Mouse (Mus musculus): ENCODE measurements around the gene Kank3. TPM values are rescaled to one million over a fixed set of nuclear protein-coding genes. Genes with fewer than 3 reads are reported as not detected.

Kank3 gene
- total RNA-seq, 2 experiments from 2014 or later, result 5.3 to 21.0 TPM

- ATAC-seq (replicated peaks; ENCODE audit: poor library complexity, severe bottlenecking), result 0 out of 2 replicates have a peak, but pooled peaks have one; percentile 10
These were observed 33.9 kb downstream of the Kank3 start for GRCm38 (mm10) chr17:33844196-33844595.

GRCm38 (mm10) chr17:33848139-33848538 is 37.8 kb downstream of the Kank3 start:
- ATAC-seq (replicated peaks; ENCODE audit: poor library complexity, severe bottlenecking), result no peak

GRCm38 (mm10) chr17:33851331-33851730 is 41.0 kb downstream of the Kank3 start:
- no peak for ATAC-seq (replicated peaks; ENCODE audit: poor library complexity, severe bottlenecking)

GRCm38 (mm10) chr17:33857816-33858215 is 47.5 kb downstream of the Kank3 start:
- no peak for ATAC-seq (replicated peaks; ENCODE audit: poor library complexity, severe bottlenecking)

- ATAC-seq (replicated peaks; ENCODE audit: poor library complexity, severe bottlenecking), result peak; percentile 92
These were observed 55.2 kb downstream of the Kank3 start for GRCm38 (mm10) chr17:33865330-33866030.

Other genes with a start within 250 kb of the Kank3 start
- gene Zfp414, start 181.4 kb upstream of the Kank3 start, total RNA-seq (2014; fragmentation: Nextera tagmentation), result 73.2 and 79.9 TPM in 2 replicates
- gene Zfp414, start 181.4 kb upstream of the Kank3 start, total RNA-seq (2017), result 23.1 and 28.2 TPM in 2 replicates
- 33.9 TPM in 2 replicates for gene Pram1, start 172.5 kb upstream of the Kank3 start, total RNA-seq (2014; fragmentation: Nextera tagmentation)
- 5.6 and 8.1 TPM in 2 replicates for gene Pram1, start 172.5 kb upstream of the Kank3 start, total RNA-seq (2017)
- gene Hnrnpm, start 123.7 kb upstream of the Kank3 start, total RNA-seq (2014; fragmentation: Nextera tagmentation), result 501 and 545 TPM in 2 replicates
- gene Hnrnpm, start 123.7 kb upstream of the Kank3 start, total RNA-seq (2017), result 269 and 307 TPM in 2 replicates
- gene March2, start 91.8 kb upstream of the Kank3 start, total RNA-seq (2014; fragmentation: Nextera tagmentation), result 29.5 and 41.2 TPM in 2 replicates
- gene March2, start 91.8 kb upstream of the Kank3 start, total RNA-seq (2017), result 20.0 and 22.4 TPM in 2 replicates
- 66.7 and 83.4 TPM in 2 replicates for gene Rab11b, start 50.0 kb upstream of the Kank3 start, total RNA-seq (2014; fragmentation: Nextera tagmentation)
- 37.9 and 46.4 TPM in 2 replicates for gene Rab11b, start 50.0 kb upstream of the Kank3 start, total RNA-seq (2017)
- 13.2 and 22.6 TPM in 2 replicates for gene Angptl4, start 28.7 kb upstream of the Kank3 start, total RNA-seq (2014; fragmentation: Nextera tagmentation)
- 10.3 and 11.1 TPM in 2 replicates for gene Angptl4, start 28.7 kb upstream of the Kank3 start, total RNA-seq (2017)
- 3,502 and 3,517 TPM in 2 replicates for gene Rps28, start 14.0 kb downstream of the Kank3 start, total RNA-seq (2014; fragmentation: Nextera tagmentation)
- gene Rps28, start 14.0 kb downstream of the Kank3 start, total RNA-seq (2017), result 2,416 and 2,576 TPM in 2 replicates
- 282 and 300 TPM in 2 replicates for gene Ndufa7, start 14.1 kb downstream of the Kank3 start, total RNA-seq (2014; fragmentation: Nextera tagmentation)
- 133 and 200 TPM in 2 replicates for gene Ndufa7, start 14.1 kb downstream of the Kank3 start, total RNA-seq (2017)
- 21.9 and 35.5 TPM in 2 replicates for gene Cd320, start 32.6 kb downstream of the Kank3 start, total RNA-seq (2014; fragmentation: Nextera tagmentation)
- 20.3 and 31.3 TPM in 2 replicates for gene Cd320, start 32.6 kb downstream of the Kank3 start, total RNA-seq (2017)
- gene Gm7029, start 63.3 kb downstream of the Kank3 start, total RNA-seq (2014; fragmentation: Nextera tagmentation), result not detected in 2 replicates
- not detected in 2 replicates for gene Gm7029, start 63.3 kb downstream of the Kank3 start, total RNA-seq (2017)
- 9.5 and 13.9 TPM in 2 replicates for gene Kifc1, start 80.1 kb downstream of the Kank3 start, total RNA-seq (2014; fragmentation: Nextera tagmentation)
- 31.3 and 35.8 TPM in 2 replicates for gene Kifc1, start 80.1 kb downstream of the Kank3 start, total RNA-seq (2017)
- gene Platr17, start 94.6 kb downstream of the Kank3 start, total RNA-seq (2014; fragmentation: Nextera tagmentation), result 0.98 and 1.4 TPM in 2 replicates
- gene Platr17, start 94.6 kb downstream of the Kank3 start, total RNA-seq (2017), result 0.46 TPM in 1 of 2 replicates, not detected in the other
- gene Daxx, start 98.9 kb downstream of the Kank3 start, total RNA-seq (2014; fragmentation: Nextera tagmentation), result 44.7 and 55.1 TPM in 2 replicates
- gene Daxx, start 98.9 kb downstream of the Kank3 start, total RNA-seq (2017), result 22.4 and 40.6 TPM in 2 replicates
- 68.2 and 76.8 TPM in 2 replicates for gene Tapbp, start 105.4 kb downstream of the Kank3 start, total RNA-seq (2014; fragmentation: Nextera tagmentation)
- gene Tapbp, start 105.4 kb downstream of the Kank3 start, total RNA-seq (2017), result 48.0 and 57.7 TPM in 2 replicates
- gene Zbtb22, start 105.4 kb downstream of the Kank3 start, total RNA-seq (2014; fragmentation: Nextera tagmentation), result 11.9 and 22.0 TPM in 2 replicates
- 16.8 and 23.9 TPM in 2 replicates for gene Zbtb22, start 105.4 kb downstream of the Kank3 start, total RNA-seq (2017)
- 44.6 and 78.3 TPM in 2 replicates for gene Rgl2, start 119.0 kb downstream of the Kank3 start, total RNA-seq (2014; fragmentation: Nextera tagmentation)
- 35.5 and 35.8 TPM in 2 replicates for gene Rgl2, start 119.0 kb downstream of the Kank3 start, total RNA-seq (2017)
- gene Pfdn6, start 129.8 kb downstream of the Kank3 start, total RNA-seq (2014; fragmentation: Nextera tagmentation), result 177 and 226 TPM in 2 replicates
- 149 and 168 TPM in 2 replicates for gene Pfdn6, start 129.8 kb downstream of the Kank3 start, total RNA-seq (2017)
- gene Wdr46, start 130.1 kb downstream of the Kank3 start, total RNA-seq (2014; fragmentation: Nextera tagmentation), result 41.4 and 56.6 TPM in 2 replicates
- 48.6 and 53.9 TPM in 2 replicates for gene Wdr46, start 130.1 kb downstream of the Kank3 start, total RNA-seq (2017)
- 3.2 and 3.3 TPM in 2 replicates for gene B3galt4, start 141.0 kb downstream of the Kank3 start, total RNA-seq (2014; fragmentation: Nextera tagmentation)
- 3.2 and 4.0 TPM in 2 replicates for gene B3galt4, start 141.0 kb downstream of the Kank3 start, total RNA-seq (2017)
- gene Vps52, start 145.3 kb downstream of the Kank3 start, total RNA-seq (2014; fragmentation: Nextera tagmentation), result 38.4 and 39.2 TPM in 2 replicates
- 18.6 and 19.2 TPM in 2 replicates for gene Vps52, start 145.3 kb downstream of the Kank3 start, total RNA-seq (2017)
- gene Rps18, start 145.5 kb downstream of the Kank3 start, total RNA-seq (2014; fragmentation: Nextera tagmentation), result 4,404 and 5,660 TPM in 2 replicates
- 1,485 and 1,727 TPM in 2 replicates for gene Rps18, start 145.5 kb downstream of the Kank3 start, total RNA-seq (2017)
- gene H2-K1, start 189.8 kb downstream of the Kank3 start, total RNA-seq (2014; fragmentation: Nextera tagmentation), result 1,023 and 1,149 TPM in 2 replicates
- 564 and 822 TPM in 2 replicates for gene H2-K1, start 189.8 kb downstream of the Kank3 start, total RNA-seq (2017)
- gene Ring1, start 214.2 kb downstream of the Kank3 start, total RNA-seq (2014; fragmentation: Nextera tagmentation), result 14.5 and 19.8 TPM in 2 replicates
- 9.9 and 14.0 TPM in 2 replicates for gene Ring1, start 214.2 kb downstream of the Kank3 start, total RNA-seq (2017)
- 35.4 and 67.3 TPM in 2 replicates for gene H2-Ke6, start 217.5 kb downstream of the Kank3 start, total RNA-seq (2014; fragmentation: Nextera tagmentation)
- gene H2-Ke6, start 217.5 kb downstream of the Kank3 start, total RNA-seq (2017), result 27.1 and 30.1 TPM in 2 replicates
- 41.0 and 56.8 TPM in 2 replicates for gene Slc39a7, start 221.2 kb downstream of the Kank3 start, total RNA-seq (2014; fragmentation: Nextera tagmentation)
- gene Slc39a7, start 221.2 kb downstream of the Kank3 start, total RNA-seq (2017), result 99.8 and 103 TPM in 2 replicates
- 51.0 and 55.4 TPM in 2 replicates for gene Rxrb, start 221.3 kb downstream of the Kank3 start, total RNA-seq (2014; fragmentation: Nextera tagmentation)
- 40.5 and 47.2 TPM in 2 replicates for gene Rxrb, start 221.3 kb downstream of the Kank3 start, total RNA-seq (2017)
- 2.1 and 3.4 TPM in 2 replicates for gene Col11a2, start 228.9 kb downstream of the Kank3 start, total RNA-seq (2014; fragmentation: Nextera tagmentation)
- gene Col11a2, start 228.9 kb downstream of the Kank3 start, total RNA-seq (2017), result 1.2 and 3.4 TPM in 2 replicates